Mouse (Mus musculus) bone marrow macrophage, adult 2 months (primary cell): ENCODE measurements around the gene Borcs7.

ENCODE experiments used
- CTCF ChIP-seq: IDR thresholded peaks from 2 replicates; pipeline ENCODE4 v1.5.1; 2012; ENCODE audit warnings: low read depth, mild to moderate bottlenecking, low read length, moderate library complexity
- POLR2A ChIP-seq: IDR thresholded peaks from 2 replicates; pipeline ENCODE4 v1.6.1; 2012; ENCODE audit warnings: mild to moderate bottlenecking, low read depth, low read length, borderline replicate concordance

- TF ChIP-seq POLR2A (no peak), CTCF (no peak)
Measured at GRCm38 (mm10) chr19:46655626-46656025, 34.1 kb upstream of the Borcs7 start.
